Mouse (Mus musculus) lung, postnatal 0 days (tissue): Measurements from ENCODE around the gene Pald1.

Experiments used
- CTCF ChIP-seq: IDR thresholded peaks from 2 replicates; pipeline ENCODE4 v1.5.1; 2016; ENCODE audit warnings: antibody characterized with exemption, mild to moderate bottlenecking
- EP300 ChIP-seq: IDR thresholded peaks from 2 replicates; pipeline ENCODE4 v1.6.1; 2016; ENCODE audit warnings: antibody characterized with exemption, mild to moderate bottlenecking, control low read depth

- TF ChIP-seq EP300 (no peak), CTCF (no peak)
Observed at GRCm38 (mm10) chr10:61356568-61356967, 26.8 kb downstream of the Pald1 start.
